Mouse (Mus musculus) liver, embryonic 14.5 days (tissue): ENCODE measurements around the gene Cables2. TPM values are rescaled to one million over a fixed set of nuclear protein-coding genes. Genes with fewer than 3 reads are reported as not detected.
A peak's percentile ranks its signal among the peaks of the same experiment; 100 is the strongest.

ENCODE experiments used
- ATAC-seq: fragments of 200-750 bp; cut with Nextera tagmentation; 2 replicates; pipeline ENCODE4 v1.8.0; 2017; ENCODE audit warnings: moderate number of reproducible peaks, mild to moderate bottlenecking, moderate library complexity; ENCODE audit not compliant: insufficient read depth
- DNase-seq, 3 experiments: peaks; one replicate each; pipeline ENCODE4 v3.0.0-alpha.2; 2012 to 2013; ENCODE audit warnings: low read depth in 3 of 3, low spot score in 3 of 3
- H3K27ac ChIP-seq: fragments of 300-500 bp; sonication (generic); 2 replicates; pipeline ENCODE4 v1.5.1; 2014; ENCODE audit warnings: moderate library complexity, mild to moderate bottlenecking, control low read depth, inconsistent platforms
- H3K27me3 ChIP-seq: fragments of 300-500 bp; sonication (generic); 2 replicates; pipeline ENCODE4 v1.6.1; 2014; ENCODE audit warnings: mild to moderate bottlenecking, low read length, moderate library complexity; ENCODE audit not compliant: control insufficient read depth, insufficient read depth
- H3K36me3 ChIP-seq: fragments of 300-500 bp; sonication (generic); replicated peaks from 2 replicates; pipeline ENCODE4 v1.6.1; 2014; ENCODE audit warnings: low read depth; ENCODE audit not compliant: control insufficient read depth, insufficient read depth
- H3K4me1 ChIP-seq, 2 experiments: fragments of 200-500 bp in 1 of 2; fragments of 300-500 bp in 1 of 2; sonication (generic) in 1 of 2; replicated peaks; 2 replicates each; pipeline ENCODE4 v1.6.1; 2012 to 2014; ENCODE audit warnings: antibody characterized with exemption in 1 of 2, inconsistent platforms in 1 of 2, low read length in 1 of 2; ENCODE audit not compliant: control insufficient read depth in 2 of 2, insufficient read depth in 2 of 2
- H3K4me2 ChIP-seq: fragments of 300-500 bp; sonication (generic); 2 replicates; pipeline ENCODE4 v1.6.1; 2014; ENCODE audit warnings: low read depth, mild to moderate bottlenecking, control low read depth, moderate library complexity
- H3K4me3 ChIP-seq, 2 experiments: fragments of 200-500 bp in 1 of 2; fragments of 300-500 bp in 1 of 2; sonication (generic) in 1 of 2; 2 replicates each; pipeline ENCODE4 v1.5.1; 2012 to 2014; ENCODE audit warnings: low read depth in 2 of 2, low read length in 2 of 2, mild to moderate bottlenecking in 2 of 2, control low read depth in 1 of 2, inconsistent platforms in 1 of 2, moderate library complexity in 1 of 2; ENCODE audit not compliant: insufficient read depth in 1 of 2
- H3K9ac ChIP-seq: fragments of 300-500 bp; sonication (generic); replicated peaks from 2 replicates; pipeline ENCODE4 v1.6.1; 2014; ENCODE audit warnings: mild to moderate bottlenecking, control low read depth, moderate library complexity
- H3K9me3 ChIP-seq: fragments of 300-500 bp; sonication (generic); 2 replicates; pipeline ENCODE4 v1.6.1; 2016; ENCODE audit warnings: low read length, mixed read lengths; ENCODE audit not compliant: control insufficient read depth
- CTCF ChIP-seq: IDR thresholded peaks from 2 replicates; pipeline ENCODE4 v1.5.1; 2016; ENCODE audit warnings: antibody characterized with exemption, low read depth, control low read depth
- EP300 ChIP-seq: IDR thresholded peaks from 2 replicates; pipeline ENCODE4 v1.6.1; 2016; ENCODE audit warnings: antibody characterized with exemption, low read depth
- WGBS: fragments of 180-500 bp; shearing (Covaris S2); extraction: QIAGEN DNeasy Blood & Tissue Kit; methylation state at CpG from one replicate; pipeline ENCODE4 v1.1.7; 2014; ENCODE audit not compliant: insufficient replicate concordance; 5-methylcytosine and 5-hydroxymethylcytosine counted together
- polyA plus RNA-seq, 2 experiments: library from polyadenylated mRNA; depleted of rRNA in 1 of 2; stranded (reverse) in 1 of 2; unstranded in 1 of 2; fragments of >200 nt; fragmentation: Nextera tagmentation in 1 of 2; extraction: Ambion mirVana in 1 of 2; gene quantifications; 2 replicates each; pipeline versions ENCODE4 v1.2.1 to v1.2.3; 2012 to 2014

Gene Cables2
- polyA plus RNA-seq, 2 experiments: 3.3 to 5.6 TPM

GRCm38 (mm10) chr2:180288966-180289365 is 15.7 kb upstream of the Cables2 start:
- H3K36me3 ChIP-seq: no peaks in the 10 kb centered on the region
- no peak for TF ChIP-seq CTCF
- TF ChIP-seq EP300: no peak
- no peak for DNase-seq
- 52% methylated on average over 11 of the region's 11 CpGs for WGBS
- no peak for ATAC-seq
- H3K4me1 ChIP-seq: no peaks in the 10 kb centered on the region; a peak in 1 of 4 replicates
- H3K27me3 ChIP-seq: no peaks in the 10 kb centered on the region
- no peak overlapping the region for H3K4me3 ChIP-seq
- H3K4me2 ChIP-seq: no peak overlapping the region
- H3K9ac ChIP-seq: no peak overlapping the region
- H3K27ac ChIP-seq: no peak overlapping the region
- H3K9me3 ChIP-seq: no peaks in the 10 kb centered on the region

- DNase-seq (no peak), ATAC-seq (no peak)
- no peak overlapping the region for H3K4me3 ChIP-seq
- peaks cover 9 to 18% of the 10 kb centered on the region in 2 experiments for H3K4me1 ChIP-seq
- H3K27me3 ChIP-seq: no peaks in the 10 kb centered on the region
- no peak overlapping the region for H3K9ac ChIP-seq
- no peak overlapping the region for H3K4me2 ChIP-seq
- TF ChIP-seq EP300: no peak
- no peak for TF ChIP-seq CTCF
- no peaks in the 10 kb centered on the region for H3K9me3 ChIP-seq
- 65% methylated on average over 8 of the region's 8 CpGs for WGBS
- no peaks in the 10 kb centered on the region for H3K36me3 ChIP-seq
- no peak overlapping the region for H3K27ac ChIP-seq
These were observed 6.0 kb upstream of the Cables2 start for GRCm38 (mm10) chr2:180279321-180279720.

- H3K9me3 ChIP-seq: no peaks in the 10 kb centered on the region
- DNase-seq (no peak), ATAC-seq (no peak)
- no peaks in the 10 kb centered on the region for H3K36me3 ChIP-seq
- no peak overlapping the region for H3K9ac ChIP-seq
- H3K4me3 ChIP-seq: no peak overlapping the region
- 69% methylated on average over 8 of the region's 8 CpGs for WGBS
- no peaks in the 10 kb centered on the region for H3K27me3 ChIP-seq
- no peak overlapping the region for H3K27ac ChIP-seq
- no peak overlapping the region for H3K4me2 ChIP-seq
- peaks cover 14 to 24% of the 10 kb centered on the region in 2 experiments for H3K4me1 ChIP-seq
- TF ChIP-seq EP300 (no peak), CTCF (no peak)
These were observed 4.6 kb upstream of the Cables2 start for GRCm38 (mm10) chr2:180277773-180278320.

- no peak for ATAC-seq
- Histone ChIP-seq H3K4me2 (peak overlapping the region; percentile 49), H3K9me3 (no peaks in the 10 kb centered on the region), H3K27me3 (no peaks in the 10 kb centered on the region), H3K4me3 (peak overlapping the region; percentile 14 to 39; a peak in 2 of 4 replicates), H3K27ac (no peak overlapping the region), H3K36me3 (no peaks in the 10 kb centered on the region), H3K9ac (0 out of 2 replicates have a peak overlapping the region, but pooled peaks have one; percentile 25), H3K4me1 (peaks cover 14 to 29% of the 10 kb centered on the region in 2 experiments)
- TF ChIP-seq CTCF (no peak), EP300 (no peak)
- 9% methylated on average over 8 of the region's 8 CpGs for WGBS
- no peak for DNase-seq
These were observed 3.6 kb upstream of the Cables2 start for GRCm38 (mm10) chr2:180276851-180277259.

GRCm38 (mm10) chr2:180276385-180276784 is 3.1 kb upstream of the Cables2 start:
- H3K4me1 ChIP-seq: peaks cover 14 to 29% of the 10 kb centered on the region in 2 experiments
- 26% methylated on average over 4 of the region's 4 CpGs for WGBS
- no peak for ATAC-seq

More at GRCm38 (mm10) chr2:180276385-180276784, 3.1 kb upstream of the Cables2 start:
- peak overlapping the region in 1 of 2 experiments; percentile 5; a peak in 1 of 4 replicates for H3K4me3 ChIP-seq
- H3K36me3 ChIP-seq: no peaks in the 10 kb centered on the region
- TF ChIP-seq EP300: no peak
- no peak for TF ChIP-seq CTCF
- no peaks in the 10 kb centered on the region for H3K9me3 ChIP-seq
- peak overlapping the region; percentile 25; the same call in 1 of the 2 replicates for H3K9ac ChIP-seq
- no peak overlapping the region for H3K27ac ChIP-seq
- peak overlapping the region; percentile 49 for H3K4me2 ChIP-seq
- no peaks in the 10 kb centered on the region for H3K27me3 ChIP-seq
- DNase-seq: no peak
